Mouse (Mus musculus): Measurements from ENCODE around the gene Rhoh. TPM values are rescaled to one million over a fixed set of nuclear protein-coding genes. Genes with fewer than 3 reads are reported as not detected.

Gene Rhoh
- polyA plus RNA-seq, 1 experiment from 2014 or later, result 5.1 TPM

DNA sequence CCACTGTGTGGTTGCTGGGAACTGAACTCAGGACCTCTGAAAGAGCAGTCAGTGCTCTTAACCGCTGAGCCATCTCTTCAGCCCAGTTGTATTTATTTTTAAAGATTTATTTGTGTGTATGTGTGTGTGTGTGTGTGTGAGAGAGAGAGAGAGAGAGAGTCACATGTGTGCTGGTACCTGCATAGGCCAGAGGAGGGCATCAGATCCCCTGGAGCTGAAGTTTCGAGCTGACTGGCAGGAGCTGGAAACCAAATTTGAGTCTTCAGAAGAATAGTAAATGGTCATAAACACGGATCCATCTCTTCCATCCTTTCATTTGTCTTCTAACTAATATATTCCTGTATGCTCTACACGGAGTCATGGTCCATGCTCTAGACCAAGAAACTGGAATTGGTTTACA is 72.2 kb downstream of the Rhoh start:
- no peak overlapping the region for H3K4me2 ChIP-seq (ENCODE audit: low read depth, low read length)
- no peak overlapping the region for H3K27ac ChIP-seq (ENCODE audit: low read depth)
- H3K27me3 ChIP-seq (ENCODE audit: insufficient read depth, low read length), result no peaks in the 10 kb centered on the region
- H3K36me3 ChIP-seq (replicated peaks; ENCODE audit: insufficient read depth, low read length), result no peaks in the 10 kb centered on the region
- no peak overlapping the region for H3K4me3 ChIP-seq (ENCODE audit: low read depth, low read length)
- TF ChIP-seq CTCF (IDR thresholded peaks at IDR 0.05; ENCODE audit: low read depth) (no peak), EP300 (IDR thresholded peaks at IDR 0.05; ENCODE audit: low read depth) (no peak)
- no peak for ATAC-seq
- no peaks in the 10 kb centered on the region for H3K9me3 ChIP-seq (ENCODE audit: low read length)
- no peak overlapping the region for H3K9ac ChIP-seq (replicated peaks)
- DNase-seq, result no peak
- WGBS (ENCODE audit: insufficient replicate concordance), result 82% methylated on average over 4 of the region's 4 CpGs
- H3K4me1 ChIP-seq (ENCODE audit: insufficient read depth), result no peaks in the 10 kb centered on the region

DNA sequence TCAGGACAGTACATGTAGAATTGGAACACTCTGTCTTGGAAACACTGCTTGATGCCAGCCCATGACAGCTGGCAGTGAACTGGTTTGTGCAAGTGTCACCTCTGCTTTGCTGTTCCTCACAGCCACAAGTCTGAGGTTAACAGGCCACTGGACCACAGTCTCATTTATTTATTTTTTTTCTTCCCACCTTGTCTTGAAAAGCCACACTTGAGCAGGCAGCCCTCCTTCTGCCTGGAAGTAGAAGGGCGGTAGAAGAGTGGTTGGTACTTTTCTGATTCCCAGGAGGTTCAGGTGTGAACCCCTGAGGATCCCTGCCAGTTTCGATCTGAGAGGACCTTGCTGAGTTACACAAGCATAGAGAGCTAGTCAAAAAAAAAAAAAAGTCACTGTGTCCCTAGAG is 72.8 kb downstream of the Rhoh start:
- Histone ChIP-seq H3K4me1 (ENCODE audit: insufficient read depth) (no peaks in the 10 kb centered on the region), H3K9me3 (ENCODE audit: low read length) (no peaks in the 10 kb centered on the region), H3K4me2 (ENCODE audit: low read depth, low read length) (no peak overlapping the region), H3K36me3 (replicated peaks; ENCODE audit: insufficient read depth, low read length) (no peaks in the 10 kb centered on the region), H3K4me3 (ENCODE audit: low read depth, low read length) (no peak overlapping the region), H3K9ac (replicated peaks) (no peak overlapping the region), H3K27ac (ENCODE audit: low read depth) (no peak overlapping the region), H3K27me3 (ENCODE audit: insufficient read depth, low read length) (no peaks in the 10 kb centered on the region)
- DNase-seq (no peak), ATAC-seq (no peak)
- no peak for TF ChIP-seq CTCF (IDR thresholded peaks at IDR 0.05; ENCODE audit: low read depth)
- TF ChIP-seq EP300 (IDR thresholded peaks at IDR 0.05; ENCODE audit: low read depth), result no peak
- 59% methylated on average over 2 of the region's 2 CpGs for WGBS (ENCODE audit: insufficient replicate concordance)

DNA sequence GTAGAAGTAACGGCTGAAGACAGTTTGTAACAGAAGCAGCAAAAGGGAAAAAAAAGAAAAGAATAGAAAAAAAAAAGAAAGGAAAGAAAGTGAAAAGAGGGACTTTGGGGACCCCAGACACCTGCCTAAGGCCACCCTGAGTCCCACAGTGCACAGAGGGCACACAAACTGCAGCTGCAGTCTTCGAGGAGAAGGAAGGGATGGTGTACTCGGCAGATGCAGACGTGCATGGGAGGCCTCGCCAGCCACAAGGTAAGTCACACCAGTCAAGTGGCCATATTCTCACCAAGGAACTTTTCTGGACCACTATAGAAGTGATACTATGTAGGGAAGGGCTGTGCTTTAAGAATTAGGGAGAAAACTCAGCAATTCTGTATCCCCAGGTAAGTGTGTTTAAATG is 73.8 kb downstream of the Rhoh start, which contains the start of gene Chrna9:
Gene Chrna9 (plus strand): TSS at position 139 of the 400 bp plus-strand sequence.
- Histone ChIP-seq H3K4me2 (ENCODE audit: low read depth, low read length) (no peak within 1 kb of the TSS), H3K27ac (ENCODE audit: low read depth) (no peak within 1 kb of the TSS), H3K27me3 (ENCODE audit: insufficient read depth, low read length) (no peaks in the 10 kb centered on the region), H3K36me3 (replicated peaks; ENCODE audit: insufficient read depth, low read length) (no peaks in the 10 kb centered on the region), H3K9ac (replicated peaks) (no peak within 1 kb of the TSS), H3K4me3 (ENCODE audit: low read depth, low read length) (no peak within 1 kb of the TSS), H3K9me3 (ENCODE audit: low read length) (no peaks in the 10 kb centered on the region), H3K4me1 (ENCODE audit: insufficient read depth) (no peaks in the 10 kb centered on the region)
- DNase-seq (no peak), ATAC-seq (no peak)
- TF ChIP-seq CTCF (IDR thresholded peaks at IDR 0.05; ENCODE audit: low read depth) (no peak), EP300 (IDR thresholded peaks at IDR 0.05; ENCODE audit: low read depth) (no peak)
- 77% methylated on average over 5 of the region's 5 CpGs for WGBS (ENCODE audit: insufficient replicate concordance)

DNA sequence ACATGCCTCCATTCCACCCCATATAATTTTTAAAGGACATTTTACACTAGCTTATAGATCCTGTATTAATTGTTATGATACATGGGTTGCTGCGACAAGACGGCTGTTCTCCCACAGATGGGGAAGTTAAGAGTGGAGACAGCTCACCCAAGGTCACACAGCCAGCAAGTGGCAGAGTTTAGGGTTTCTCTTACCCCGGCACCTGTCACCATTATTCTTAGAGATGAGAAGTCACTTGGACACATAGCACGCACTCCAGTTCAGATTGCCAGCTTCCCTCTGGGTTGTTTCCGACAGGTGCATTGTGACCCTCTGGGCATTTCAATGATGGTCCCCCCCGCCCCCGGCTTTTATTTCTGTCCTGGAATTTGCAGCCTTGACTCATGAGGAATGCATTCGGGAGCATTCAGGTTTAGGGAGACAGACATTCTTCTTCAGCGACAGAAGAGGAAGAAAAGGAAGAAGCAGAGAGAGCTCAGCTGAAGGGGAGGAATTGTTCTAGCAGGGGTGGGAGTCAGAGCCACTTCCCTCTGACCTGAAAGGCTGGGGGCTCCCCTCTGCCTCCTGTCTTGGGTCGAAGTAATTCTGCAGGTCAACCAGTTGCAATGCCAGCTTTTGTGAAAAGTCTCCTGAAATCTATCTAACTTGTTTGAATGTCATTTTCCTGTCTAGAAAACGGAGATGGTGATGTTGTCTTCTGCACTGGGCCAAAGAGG is 76.2 kb downstream of the Rhoh start:
- no peaks in the 10 kb centered on the region for H3K4me1 ChIP-seq (ENCODE audit: insufficient read depth)
- WGBS (ENCODE audit: insufficient replicate concordance), result 43% methylated on average over 11 of the region's 11 CpGs
- no peak overlapping the region for H3K9ac ChIP-seq (replicated peaks)

DNA sequence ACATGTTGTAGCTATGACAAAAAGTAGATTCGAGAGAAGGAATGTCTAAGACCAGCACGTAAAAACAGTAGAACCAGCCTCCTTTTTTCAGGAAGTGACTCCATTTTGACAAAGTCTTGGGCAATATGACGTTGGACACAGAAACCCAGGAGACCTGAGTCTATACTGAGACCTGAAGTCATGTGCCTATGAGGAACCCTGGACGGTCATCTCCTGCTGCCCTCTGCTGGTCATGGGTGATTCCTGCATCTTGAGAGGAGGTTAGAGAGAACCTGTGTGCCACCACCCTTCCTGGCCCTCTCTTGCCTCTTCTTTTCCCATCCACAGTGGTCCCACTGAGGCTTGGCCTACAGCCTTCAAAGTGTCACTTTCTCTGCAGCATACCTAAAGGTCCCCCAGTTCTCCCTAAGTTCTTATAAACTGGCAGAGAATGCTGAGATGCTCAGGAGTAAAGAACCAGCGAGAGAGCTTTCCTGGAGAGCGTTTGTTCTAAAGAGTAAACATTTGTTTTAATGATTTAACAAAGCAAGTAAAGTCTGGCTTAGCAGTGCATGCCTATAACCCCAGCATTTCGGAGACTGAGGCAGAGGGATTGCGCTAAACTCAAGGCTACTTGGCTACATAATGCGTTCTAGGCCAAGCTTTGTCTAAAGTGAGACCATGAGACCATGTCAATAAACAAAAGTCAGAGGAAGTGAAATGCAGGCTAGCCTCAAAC is 77.1 kb downstream of the Rhoh start:
- Histone ChIP-seq H3K9me3 (ENCODE audit: low read length) (no peaks in the 10 kb centered on the region), H3K4me2 (ENCODE audit: low read depth, low read length) (no peak overlapping the region), H3K4me3 (ENCODE audit: low read depth, low read length) (no peak overlapping the region), H3K27ac (ENCODE audit: low read depth) (no peak overlapping the region), H3K36me3 (replicated peaks; ENCODE audit: insufficient read depth, low read length) (no peaks in the 10 kb centered on the region), H3K4me1 (ENCODE audit: insufficient read depth) (no peaks in the 10 kb centered on the region), H3K9ac (replicated peaks) (no peak overlapping the region), H3K27me3 (ENCODE audit: insufficient read depth, low read length) (no peaks in the 10 kb centered on the region)
- 42% methylated on average over 9 of the region's 9 CpGs for whole genome bisulfite sequencing (ENCODE audit: insufficient replicate concordance)
- ATAC-seq (peak; percentile 91), DNase-seq (peak; percentile 87)
- TF ChIP-seq EP300 (IDR thresholded peaks at IDR 0.05; ENCODE audit: low read depth) (no peak), CTCF (IDR thresholded peaks at IDR 0.05; ENCODE audit: low read depth) (peak; percentile 96)

More for the DNA sequence above, 76.2 kb downstream of the Rhoh start:
- Histone ChIP-seq H3K4me2 (ENCODE audit: low read depth, low read length) (no peak overlapping the region; the same call in 1 of the 2 replicates), H3K4me3 (ENCODE audit: low read depth, low read length) (no peak overlapping the region), H3K27ac (ENCODE audit: low read depth) (no peak overlapping the region), H3K36me3 (replicated peaks; ENCODE audit: insufficient read depth, low read length) (no peaks in the 10 kb centered on the region), H3K27me3 (ENCODE audit: insufficient read depth, low read length) (no peaks in the 10 kb centered on the region), H3K9me3 (ENCODE audit: low read length) (no peaks in the 10 kb centered on the region)
- no peak for TF ChIP-seq EP300 (IDR thresholded peaks at IDR 0.05; ENCODE audit: low read depth)
- no peak for TF ChIP-seq CTCF (IDR thresholded peaks at IDR 0.05; ENCODE audit: low read depth)
- DNase-seq (no peak), ATAC-seq (no peak)

DNA sequence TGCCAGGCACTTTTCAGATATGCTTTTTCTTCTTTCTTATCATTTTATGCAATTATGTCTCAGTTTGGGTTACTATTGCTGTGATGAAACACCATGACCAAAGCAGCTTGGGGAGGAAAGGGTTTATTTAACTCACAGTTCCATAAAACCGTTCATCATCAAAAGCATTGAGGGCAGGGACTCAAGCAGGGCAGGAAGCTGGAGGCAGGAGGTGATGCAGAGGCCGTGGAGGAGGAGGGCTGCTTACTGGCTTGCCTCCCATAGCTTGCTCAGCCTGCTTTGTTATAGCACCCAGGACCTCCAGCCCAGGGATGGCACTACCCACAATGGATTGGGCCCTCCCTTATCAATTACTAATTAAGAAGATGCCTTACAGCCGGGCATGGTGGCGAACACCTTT is 80.1 kb downstream of the Rhoh start:
- DNase-seq (no peak), ATAC-seq (no peak)
- H3K9me3 ChIP-seq (ENCODE audit: low read length), result no peaks in the 10 kb centered on the region
- H3K4me1 ChIP-seq (ENCODE audit: insufficient read depth), result no peaks in the 10 kb centered on the region
- H3K9ac ChIP-seq (replicated peaks), result no peak overlapping the region
- 59% methylated on average over 4 of the region's 4 CpGs for WGBS (ENCODE audit: insufficient replicate concordance)
- H3K27ac ChIP-seq (ENCODE audit: low read depth), result no peak overlapping the region
- no peak overlapping the region for H3K4me2 ChIP-seq (ENCODE audit: low read depth, low read length)
- no peaks in the 10 kb centered on the region for H3K27me3 ChIP-seq (ENCODE audit: insufficient read depth, low read length)
- no peak overlapping the region for H3K4me3 ChIP-seq (ENCODE audit: low read depth, low read length)
- H3K36me3 ChIP-seq (replicated peaks; ENCODE audit: insufficient read depth, low read length), result no peaks in the 10 kb centered on the region
- TF ChIP-seq CTCF (IDR thresholded peaks at IDR 0.05; ENCODE audit: low read depth), result no peak
- TF ChIP-seq EP300 (IDR thresholded peaks at IDR 0.05; ENCODE audit: low read depth), result no peak

Other genes starting within 250 kb of the Rhoh start
- 12.7 and 13.7 TPM in 2 replicates for gene Pds5a, start 162.9 kb upstream of the Rhoh start, polyA plus RNA-seq (2015; fragmentation: Nextera tagmentation; extraction: Ambion mirVana)
- 4.6 and 5.1 TPM in 2 replicates for gene N4bp2, start 97.7 kb upstream of the Rhoh start, polyA plus RNA-seq (2015; fragmentation: Nextera tagmentation; extraction: Ambion mirVana)
- gene Chrna9, start 73.7 kb downstream of the Rhoh start, polyA plus RNA-seq (2015; fragmentation: Nextera tagmentation; extraction: Ambion mirVana), result 0.07 TPM in 1 of 2 replicates, not detected in the other
- gene 9130230L23Rik, start 143.1 kb downstream of the Rhoh start, polyA plus RNA-seq (2015; fragmentation: Nextera tagmentation; extraction: Ambion mirVana), result 0.20 TPM in 1 of 2 replicates, not detected in the other

All from liver, postnatal 0 days (tissue).